13 mouse cellular contexts compared by ENCODE assay signal in the genomic region with DNA sequence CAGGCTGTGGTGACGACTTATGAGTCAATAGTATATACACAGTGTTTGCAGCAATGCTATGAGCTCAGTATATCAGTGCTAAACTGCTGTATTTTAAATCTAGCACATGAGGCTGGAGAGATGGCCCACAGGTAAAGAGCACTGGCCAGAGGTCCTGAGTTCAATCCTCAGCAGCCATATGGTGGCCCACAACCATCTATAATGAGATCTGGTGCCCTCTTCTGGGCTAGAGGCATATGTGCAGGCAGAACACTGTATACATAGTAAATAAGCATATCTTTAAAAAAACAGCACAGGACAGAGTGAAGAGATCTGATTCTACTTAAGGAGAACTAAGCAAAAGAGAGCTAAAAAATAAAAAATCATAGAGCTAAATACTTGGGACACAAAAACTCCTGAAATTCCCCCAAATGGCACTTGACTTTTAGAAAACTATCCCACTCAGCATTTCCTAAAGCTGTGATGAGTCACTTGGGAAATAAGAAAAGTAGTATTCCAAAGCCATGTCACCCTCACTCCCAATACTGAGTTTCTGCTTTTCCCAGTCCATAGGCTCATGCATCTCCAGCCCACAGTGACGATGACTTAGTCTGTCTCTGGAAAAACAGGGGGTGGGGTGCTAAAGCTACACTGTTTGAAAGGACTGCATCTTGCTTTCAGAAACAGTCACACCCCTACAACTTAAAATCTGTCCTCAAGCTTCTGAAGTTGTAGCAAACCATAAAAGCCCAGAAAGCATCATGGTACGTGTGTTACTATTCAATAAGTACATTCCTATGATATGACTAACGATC.
DNase-seq lines count a peak whose midpoint lies in the region; ATAC-seq and TF ChIP-seq lines count a peak whose summit lies in the region.
"Had no signal": no experiment of that assay in that cellular context is flagged by ENCODE, and none has a peak within 500 bp of the region (broad histone marks: within the 10 kb centered on the region; RNA-seq: fewer than 3 reads in every experiment).

No protein-coding gene starts in this region.

- TF ChIP-seq POLR2A in ES-Bruce4 (IDR thresholded peaks at IDR 0.05; ENCODE audit: insufficient read depth, low read length) = no peak

- no peak overlapping the region for H3K4me2 ChIP-seq in liver, postnatal 0 days (ENCODE audit: low read depth, low read length)
- H3K4me2 ChIP-seq in liver, embryonic 11.5 days = no peak overlapping the region
- H3K4me2 ChIP-seq: heart, embryonic 13.5 days; hindbrain, embryonic 13.5 days had no signal

- no peak overlapping the region for H3K4me3 ChIP-seq in gastrocnemius, adult 2 months
- no peak overlapping the region for H3K4me3 ChIP-seq in liver, postnatal 0 days (ENCODE audit: low read depth, low read length)
- no peak overlapping the region for H3K4me3 ChIP-seq in liver, embryonic 11.5 days (ENCODE audit: low read depth, low read length)
- no peak overlapping the region for H3K4me3 ChIP-seq in ES-Bruce4 (ENCODE audit: low read depth, low read length)
- H3K4me3 ChIP-seq: heart, embryonic 13.5 days; hindbrain, embryonic 13.5 days had no signal

- peak; percentile 49 for TF ChIP-seq CTCF in gastrocnemius, adult 2 months (IDR thresholded peaks at IDR 0.05)
- TF ChIP-seq CTCF in liver, postnatal 0 days (IDR thresholded peaks at IDR 0.05; ENCODE audit: low read depth) = peak; percentile 56
- peak; percentile 24 for TF ChIP-seq CTCF in ES-Bruce4 (IDR thresholded peaks at IDR 0.05; ENCODE audit: low read depth, low read length)

- H3K36me3 ChIP-seq in liver, postnatal 0 days (replicated peaks; ENCODE audit: insufficient read depth, low read length) = no peaks in the 10 kb centered on the region
- no peaks in the 10 kb centered on the region for H3K36me3 ChIP-seq in liver, embryonic 11.5 days (ENCODE audit: control insufficient read depth, insufficient read depth, low read length)
- H3K36me3 ChIP-seq in ES-Bruce4 (ENCODE audit: control insufficient read depth, insufficient read depth, low read length, poor library complexity, severe bottlenecking) = no peaks in the 10 kb centered on the region
- H3K36me3 ChIP-seq: heart, embryonic 13.5 days; hindbrain, embryonic 13.5 days had no signal

- intact Hi-C loops in gastrocnemius, adult 2 months (cut with DNase I) = loop anchor here (10.0 kb wide), 1 partner anchor 418 kb away; no protein-coding TSS in a partner anchor

- no peak overlapping the region for H3K27ac ChIP-seq in gastrocnemius, adult 2 months
- no peak overlapping the region for H3K27ac ChIP-seq in liver, postnatal 0 days (ENCODE audit: low read depth)
- no peak overlapping the region for H3K27ac ChIP-seq in liver, embryonic 11.5 days (ENCODE audit: low read depth, low read length)
- no peak overlapping the region for H3K27ac ChIP-seq in ES-Bruce4 (ENCODE audit: insufficient read depth, low read length)
- H3K27ac ChIP-seq: heart, embryonic 13.5 days; hindbrain, embryonic 13.5 days had no signal

- H3K9ac ChIP-seq in liver, postnatal 0 days (replicated peaks) = no peak overlapping the region
- H3K9ac ChIP-seq in liver, embryonic 11.5 days (ENCODE audit: low read depth, low read length) = no peak overlapping the region
- H3K9ac ChIP-seq in ES-Bruce4 (ENCODE audit: low read depth, poor library complexity, severe bottlenecking) = no peak overlapping the region
- H3K9ac ChIP-seq: heart, embryonic 13.5 days; hindbrain, embryonic 13.5 days had no signal

- no peaks in the 10 kb centered on the region for H3K9me3 ChIP-seq in liver, postnatal 0 days (ENCODE audit: low read length)
- no peaks in the 10 kb centered on the region for H3K9me3 ChIP-seq in liver, embryonic 11.5 days (ENCODE audit: control insufficient read depth, low read length)
- H3K9me3 ChIP-seq in ES-Bruce4 (replicated peaks; ENCODE audit: control insufficient read depth, insufficient read depth, low read length, poor library complexity, severe bottlenecking) = no peaks in the 10 kb centered on the region
- H3K9me3 ChIP-seq: hindbrain, embryonic 13.5 days had no signal

- ATAC-seq in liver, postnatal 0 days = no peak
- no peak for ATAC-seq in liver, embryonic 11.5 days (replicated peaks; ENCODE audit: low FRiP score)
- ATAC-seq in megakaryocyte, adult 5-6 weeks (ENCODE audit: poor library complexity, severe bottlenecking) = 0 out of 2 replicates have a peak, but pooled peaks have one; percentile 34
- ATAC-seq in inflammation-experienced regulatory T-cells, adult 6 months = no peak

- no peak for TF ChIP-seq EP300 in liver, postnatal 0 days (IDR thresholded peaks at IDR 0.05; ENCODE audit: low read depth)
- no peak for TF ChIP-seq EP300 in ES-Bruce4 (IDR thresholded peaks at IDR 0.05; ENCODE audit: insufficient read depth, low read depth, low read length)

- no peaks in the 10 kb centered on the region for H3K27me3 ChIP-seq in liver, postnatal 0 days (ENCODE audit: insufficient read depth, low read length)
- no peaks in the 10 kb centered on the region for H3K27me3 ChIP-seq in liver, embryonic 11.5 days (replicated peaks; ENCODE audit: control insufficient read depth, insufficient read depth, low read length)
- H3K27me3 ChIP-seq in ES-Bruce4 (ENCODE audit: control insufficient read depth, insufficient read depth, low read length, poor library complexity, severe bottlenecking) = no peaks in the 10 kb centered on the region
- H3K27me3 ChIP-seq: heart, embryonic 13.5 days; hindbrain, embryonic 13.5 days had no signal

- peaks cover 4% of the 10 kb centered on the region for H3K4me1 ChIP-seq in liver, postnatal 0 days (ENCODE audit: insufficient read depth)
- peaks cover 5% of the 10 kb centered on the region for H3K4me1 ChIP-seq in liver, embryonic 11.5 days (replicated peaks; ENCODE audit: control insufficient read depth, insufficient read depth, low read length)
- no peaks in the 10 kb centered on the region for H3K4me1 ChIP-seq in ES-Bruce4 (ENCODE audit: control insufficient read depth, insufficient read depth, low read length)
- H3K4me1 ChIP-seq: heart, embryonic 13.5 days had no signal

- 81% methylated on average over 4 of the region's 4 CpGs for WGBS in liver, postnatal 0 days (ENCODE audit: insufficient replicate concordance)
- WGBS in liver, embryonic 11.5 days = 87% methylated on average over 4 of the region's 4 CpGs

- no peak for DNase-seq in gastrocnemius, adult 2 months
- no peak for DNase-seq in gastrocnemius, postnatal 25 days
- DNase-seq in liver, postnatal 0 days = no peak
- DNase-seq in liver, embryonic 11.5 days (ENCODE audit: low spot score) = no peak
- DNase-seq in urinary bladder, postnatal 14 days (ENCODE audit: low spot score) = no peak
- DNase-seq: embryo, embryonic 11 days; kidney, postnatal 36 days; thymus, adult 18-20 months had no signal
